Mouse (Mus musculus): Measurements from ENCODE around the gene Camk1d. TPM values are rescaled to one million over a fixed set of nuclear protein-coding genes. Genes with fewer than 3 reads are reported as not detected.

Camk1d gene
- total RNA-seq, 2 experiments from 2014 or later: 6.6 TPM

DNA sequence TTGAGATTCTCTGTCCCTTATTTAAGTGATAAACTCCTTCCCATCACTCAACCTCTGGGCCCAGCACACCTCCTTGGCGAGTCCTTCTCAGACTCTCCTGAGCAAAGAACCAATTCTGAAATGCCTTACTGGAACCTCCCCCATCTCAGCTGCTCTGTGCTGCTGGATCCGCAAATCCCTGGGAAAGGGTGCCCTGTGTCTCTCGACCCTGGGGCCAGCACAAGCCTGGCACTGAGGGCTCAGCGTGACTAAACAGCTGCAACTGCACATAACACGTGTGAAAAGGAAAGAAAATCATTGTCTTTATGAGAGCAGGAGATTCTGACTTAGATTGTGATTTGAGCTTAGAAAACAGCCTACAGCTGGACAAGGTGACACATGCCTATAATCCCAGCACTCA lies 52.4 kb downstream of the Camk1d start:
- no peak for DNase-seq

DNA sequence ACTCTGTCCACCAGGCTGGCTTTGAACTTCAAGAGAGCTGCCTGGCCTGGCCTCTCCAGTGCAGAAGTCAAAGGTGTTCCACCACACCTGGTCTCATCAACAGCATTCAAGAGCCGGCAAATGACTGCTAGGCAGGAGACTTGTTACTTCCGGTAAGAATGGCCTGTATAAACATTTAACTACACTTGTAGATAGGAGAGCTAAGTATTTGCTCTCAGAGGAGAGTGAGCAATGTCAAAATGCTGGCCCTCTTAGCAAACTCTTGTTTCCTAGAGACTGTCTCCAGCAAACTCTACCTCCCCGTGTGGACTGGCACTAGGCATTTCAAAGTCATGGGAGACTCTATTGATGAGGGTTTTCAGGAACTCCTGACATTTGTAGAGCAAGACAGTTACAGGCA lies 56.3 kb downstream of the Camk1d start:
- no peak for DNase-seq

DNA sequence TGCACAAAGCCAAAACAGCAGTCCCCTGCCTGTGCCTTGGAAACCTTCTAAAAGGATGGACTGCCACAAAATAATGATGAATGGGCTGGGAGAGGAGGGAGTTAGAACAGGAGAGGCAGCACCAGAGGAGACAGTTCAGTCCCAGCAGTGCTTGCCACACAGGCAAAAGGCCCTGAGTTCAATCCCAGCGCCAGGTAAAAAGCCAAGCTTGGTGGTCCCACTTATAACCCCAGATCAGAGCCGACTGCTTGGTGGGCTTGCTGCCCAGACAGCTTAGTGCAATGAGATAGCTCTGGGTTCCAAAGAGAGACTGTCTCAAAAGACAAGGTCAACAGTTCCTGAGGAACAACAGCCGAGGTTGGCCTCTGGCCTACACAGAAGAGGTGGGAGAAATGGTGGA lies 58.0 kb downstream of the Camk1d start:
- no peak for DNase-seq

DNA sequence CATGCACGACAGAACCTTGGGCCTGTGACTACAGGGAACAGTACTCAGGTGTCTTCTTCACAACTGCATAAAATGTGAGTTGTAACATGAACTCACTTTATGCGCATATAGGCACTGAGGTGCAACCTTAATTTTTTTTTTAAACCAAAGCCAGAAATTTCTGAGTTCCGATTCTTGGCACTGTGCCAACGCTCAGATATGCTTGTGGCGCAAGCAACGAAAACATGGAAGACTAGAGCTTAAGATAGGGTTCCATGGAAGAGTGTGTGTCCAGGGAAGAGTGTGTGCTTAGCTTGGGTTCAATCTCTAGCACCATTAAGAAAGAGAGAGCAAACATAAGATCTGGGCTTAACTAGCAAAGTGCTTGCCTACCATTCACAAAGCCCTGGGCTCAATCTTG lies 62.2 kb downstream of the Camk1d start:
- no peak for DNase-seq

DNA sequence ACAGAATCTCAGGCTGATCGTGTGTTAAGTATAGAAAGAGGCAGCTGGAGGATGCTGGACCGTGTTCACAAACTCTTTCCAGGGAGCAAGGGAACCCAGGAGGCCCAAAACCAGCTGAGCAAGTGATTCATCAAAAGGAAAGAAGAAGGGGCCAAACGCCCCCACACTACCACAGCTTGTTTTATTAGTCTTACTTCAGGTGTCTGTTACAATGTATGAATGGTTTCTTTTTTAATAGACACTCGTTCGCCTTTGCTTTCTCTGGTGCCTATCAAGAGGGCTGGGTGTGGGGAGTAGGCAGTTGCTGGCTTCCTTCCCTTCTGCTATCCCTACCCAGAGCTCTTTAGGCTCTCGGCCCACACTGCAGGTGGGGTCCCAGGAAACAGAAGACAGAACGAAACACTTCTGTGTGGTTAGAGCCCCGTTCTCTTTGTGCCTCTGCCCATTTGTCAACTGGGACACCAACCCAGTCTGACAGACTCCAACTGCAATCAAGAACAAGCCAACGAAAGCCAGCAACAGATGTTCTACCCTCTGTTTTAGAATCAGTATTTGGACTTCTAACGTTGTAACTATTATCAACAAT lies 62.9 kb downstream of the Camk1d start:
- DNase-seq: no peak

GRCm38 (mm10) chr2:5649226-5649625 lies 65.1 kb downstream of the Camk1d start:
- DNase-seq: no peak

DNA sequence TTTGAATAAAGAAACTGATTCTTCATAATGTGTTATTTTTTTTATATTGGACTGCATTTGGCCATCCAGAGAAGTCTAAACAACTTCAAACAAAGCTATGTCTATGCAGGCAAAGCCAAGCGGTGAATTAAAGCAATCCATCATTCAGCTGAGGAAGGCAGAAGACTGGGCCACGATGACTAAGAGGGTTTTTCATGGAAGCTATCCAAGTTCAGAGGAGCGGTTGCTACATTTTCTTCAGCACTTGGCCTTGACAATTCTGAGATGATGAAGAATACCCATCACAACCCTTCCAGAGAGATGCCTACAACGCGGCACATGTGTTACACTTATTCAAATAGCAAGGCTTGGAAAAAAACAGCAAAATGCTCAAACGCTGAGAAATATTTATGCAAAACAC lies 65.6 kb downstream of the Camk1d start:
- DNase-seq: peak; percentile 24 to 33

GRCm38 (mm10) chr2:5646322-5646721 lies 68.0 kb downstream of the Camk1d start:
- DNase-seq: no peak

GRCm38 (mm10) chr2:5645584-5645983 lies 68.7 kb downstream of the Camk1d start:
- peak; percentile 16 to 17 for DNase-seq

DNA sequence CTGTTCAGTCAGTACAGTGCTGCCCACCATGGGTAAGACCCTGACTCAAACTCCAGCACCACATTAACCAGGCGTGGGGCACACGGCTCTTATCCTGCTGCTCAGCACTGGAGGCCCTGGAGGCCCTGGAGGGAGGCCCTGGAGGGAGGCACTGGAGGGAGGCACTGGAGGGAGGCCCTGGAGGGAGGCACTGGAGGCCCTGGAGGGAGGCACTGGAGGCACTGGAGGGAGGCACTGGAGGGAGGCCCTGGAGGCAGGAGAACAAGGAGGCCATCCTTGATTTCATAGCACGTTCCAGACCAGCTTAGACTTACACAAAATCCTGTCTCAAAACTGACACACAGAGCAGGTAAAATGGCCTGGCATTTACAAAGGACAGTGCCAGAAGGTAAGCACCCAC lies 70.4 kb downstream of the Camk1d start:
- no peak for DNase-seq

DNA sequence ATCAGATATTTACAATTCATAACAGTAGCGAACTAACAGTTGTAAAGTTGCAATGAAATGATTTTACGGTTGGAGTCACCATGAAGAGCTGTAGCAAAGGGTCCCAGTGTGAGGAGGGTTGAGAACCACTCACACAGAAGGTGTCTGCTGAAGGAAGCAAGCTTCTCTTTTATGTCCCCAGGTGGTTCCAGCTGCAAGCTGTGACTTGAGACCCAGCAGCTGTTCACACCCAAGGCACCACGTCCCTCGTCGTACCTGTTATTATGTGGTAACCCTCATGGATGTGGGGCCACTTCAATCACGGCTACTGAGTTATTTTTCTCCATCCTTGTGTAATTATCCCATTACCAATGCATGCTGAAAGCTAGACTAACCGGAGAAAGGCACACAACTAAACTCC lies 71.1 kb downstream of the Camk1d start:
- DNase-seq: no peak

DNA sequence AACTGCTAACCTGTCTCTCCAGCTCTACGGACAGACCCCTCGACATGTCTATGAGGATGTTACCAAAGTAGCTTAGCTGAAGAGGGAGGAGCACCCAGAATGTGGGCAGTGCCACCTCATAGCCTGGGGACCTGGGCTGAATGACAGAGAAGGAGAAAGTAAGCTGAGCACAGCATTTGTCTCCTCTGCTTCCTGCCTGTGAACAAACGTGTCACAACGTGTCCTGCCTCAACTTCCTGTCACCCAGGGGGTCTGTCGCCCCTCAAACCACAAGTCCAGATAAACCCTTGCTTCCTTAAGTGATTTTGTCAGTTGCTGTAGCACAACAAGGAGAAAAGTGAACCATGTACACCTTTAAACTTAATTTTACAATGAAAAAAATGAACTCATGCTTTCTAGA lies 71.7 kb downstream of the Camk1d start:
- DNase-seq: no peak

DNA sequence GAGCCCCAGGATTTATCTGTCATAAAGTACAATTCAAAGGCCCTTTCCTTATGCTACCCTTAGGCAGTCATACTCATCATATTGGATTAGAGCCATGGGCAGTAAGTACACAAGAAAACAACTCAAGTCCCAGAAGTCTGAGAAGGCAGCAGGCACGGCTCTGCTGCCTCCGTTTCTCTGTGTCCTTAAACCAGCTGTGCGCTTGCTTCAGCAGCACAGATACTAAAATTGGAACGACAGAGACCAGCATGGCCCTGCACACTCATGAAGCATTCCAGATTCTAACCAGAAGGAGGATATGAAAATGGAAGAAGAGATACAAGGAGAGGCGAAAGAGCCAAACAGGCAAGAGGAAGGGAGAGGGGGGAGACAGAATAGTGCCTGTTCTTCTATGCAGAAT lies 72.6 kb downstream of the Camk1d start:
- DNase-seq: no peak

DNA sequence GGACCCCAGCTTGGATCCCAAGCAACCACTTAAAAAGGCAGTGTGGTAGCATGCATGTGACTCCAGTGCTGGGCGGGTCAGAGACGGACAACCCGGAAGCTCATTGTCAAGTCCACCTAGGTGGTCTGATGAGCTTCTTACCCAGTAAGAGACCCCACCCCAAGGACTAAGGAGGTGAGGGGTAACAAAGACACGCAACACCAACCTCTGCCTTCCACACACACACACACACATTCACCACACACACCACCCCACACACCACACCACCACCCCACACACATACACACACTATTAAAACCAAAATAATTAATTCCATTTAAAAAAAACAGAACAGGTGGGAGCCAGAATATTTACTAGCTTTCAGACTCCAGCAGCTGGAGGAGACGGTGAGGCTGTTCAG lies 73.7 kb downstream of the Camk1d start:
- no peak for DNase-seq

- peak; percentile 69 to 71 for DNase-seq
Observed at GRCm38 (mm10) chr2:5636801-5637742, 77.2 kb downstream of the Camk1d start.

GRCm38 (mm10) chr2:5632355-5632684 lies 82.0 kb downstream of the Camk1d start:
- DNase-seq: no peak

- no peak for DNase-seq
Observed at GRCm38 (mm10) chr2:5631676-5632354, 82.5 kb downstream of the Camk1d start.

- no peak for DNase-seq
Observed at GRCm38 (mm10) chr2:5630710-5631109, 83.6 kb downstream of the Camk1d start.

- DNase-seq: no peak
Observed at GRCm38 (mm10) chr2:5624379-5624778, 89.9 kb downstream of the Camk1d start.

- no peak for DNase-seq
Observed at GRCm38 (mm10) chr2:5618361-5618896, 95.9 kb downstream of the Camk1d start.

DNA sequence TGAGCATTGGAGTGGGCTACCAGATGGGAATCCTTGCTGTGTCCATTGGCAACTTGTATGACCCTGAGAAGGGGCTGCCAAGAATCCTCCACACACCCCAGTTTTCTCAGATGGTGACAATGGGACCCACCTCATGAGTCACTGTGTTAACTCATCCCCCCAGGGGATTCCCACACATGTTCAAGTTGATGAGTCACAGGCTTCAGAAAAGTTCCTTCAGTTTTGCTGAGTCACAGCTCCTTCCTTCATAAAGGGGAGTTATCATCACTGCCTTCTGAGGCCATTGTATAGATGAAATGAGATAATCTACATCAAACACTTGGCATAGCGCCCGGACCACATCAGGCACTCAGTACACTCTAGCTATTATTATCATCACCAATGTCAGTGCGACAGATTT lies 99.4 kb downstream of the Camk1d start:
- peak; percentile 42 to 61 for DNase-seq

GRCm38 (mm10) chr2:5614308-5614705 lies 100.0 kb downstream of the Camk1d start:
- DNase-seq: peak in 1 of 2 experiments; percentile 17
